Mouse (Mus musculus): ENCODE measurements around the gene Lifr. TPM values are rescaled to one million over a fixed set of nuclear protein-coding genes. Genes with fewer than 3 reads are reported as not detected.

The Lifr gene
- polyA plus RNA-seq (2011; ENCODE audit: insufficient read length, low read depth, missing spikeins) = 10.1 and 23.5 TPM in 2 replicates

- H3K4me3 ChIP-seq (ENCODE audit: insufficient read depth, low read length) = no peak within 1 kb of the TSS
- H3K4me1 ChIP-seq (ENCODE audit: control insufficient read depth, insufficient read depth, low read length) = peaks cover 8% of the 10 kb centered on the region
- TF ChIP-seq CTCF (IDR thresholded peaks at IDR 0.05; ENCODE audit: borderline replicate concordance, insufficient read depth, low read length) (no peak), POLR2A (IDR thresholded peaks at IDR 0.05; ENCODE audit: low read depth, low read length) (no peak)
- no peak within 1 kb of the TSS for H3K27ac ChIP-seq (ENCODE audit: insufficient read depth, low read length)
These were observed at the start of gene Lifr for GRCm38 (mm10) chr15:7090211-7090765. TSS of gene Lifr (plus strand) at chr15:7090614.

- no peak for TF ChIP-seq CTCF (IDR thresholded peaks at IDR 0.05; ENCODE audit: borderline replicate concordance, insufficient read depth, low read length)
- H3K4me1 ChIP-seq (ENCODE audit: control insufficient read depth, insufficient read depth, low read length) = no peaks in the 10 kb centered on the region
- no peak overlapping the region for H3K4me3 ChIP-seq (ENCODE audit: insufficient read depth, low read length)
- H3K27ac ChIP-seq (ENCODE audit: insufficient read depth, low read length) = no peak overlapping the region
These were observed 46.2 kb upstream of the Lifr start for GRCm38 (mm10) chr15:7044081-7044749.

- H3K4me3 ChIP-seq (ENCODE audit: insufficient read depth, low read length) = no peak overlapping the region
- no peak for TF ChIP-seq POLR2A (IDR thresholded peaks at IDR 0.05; ENCODE audit: low read depth, low read length)
- TF ChIP-seq CTCF (IDR thresholded peaks at IDR 0.05; ENCODE audit: borderline replicate concordance, insufficient read depth, low read length) = no peak
- H3K27ac ChIP-seq (ENCODE audit: insufficient read depth, low read length) = no peak overlapping the region
These were observed 45.4 kb upstream of the Lifr start for GRCm38 (mm10) chr15:7045056-7045455.

GRCm38 (mm10) chr15:7047931-7048330 is 42.5 kb upstream of the Lifr start:
- Histone ChIP-seq H3K4me3 (ENCODE audit: insufficient read depth, low read length) (no peak overlapping the region), H3K4me1 (ENCODE audit: control insufficient read depth, insufficient read depth, low read length) (no peaks in the 10 kb centered on the region), H3K27ac (ENCODE audit: insufficient read depth, low read length) (no peak overlapping the region)
- no peak for TF ChIP-seq POLR2A (IDR thresholded peaks at IDR 0.05; ENCODE audit: low read depth, low read length)
- TF ChIP-seq CTCF (IDR thresholded peaks at IDR 0.05; ENCODE audit: borderline replicate concordance, insufficient read depth, low read length) = no peak

More at GRCm38 (mm10) chr15:7045056-7045455, 45.4 kb upstream of the Lifr start:
- H3K4me1 ChIP-seq (ENCODE audit: control insufficient read depth, insufficient read depth, low read length) = no peaks in the 10 kb centered on the region

GRCm38 (mm10) chr15:7048916-7049315 is 41.5 kb upstream of the Lifr start:
- H3K4me1 ChIP-seq (ENCODE audit: control insufficient read depth, insufficient read depth, low read length) = no peaks in the 10 kb centered on the region
- no peak overlapping the region for H3K4me3 ChIP-seq (ENCODE audit: insufficient read depth, low read length)
- TF ChIP-seq POLR2A (IDR thresholded peaks at IDR 0.05; ENCODE audit: low read depth, low read length) = no peak
- TF ChIP-seq CTCF (IDR thresholded peaks at IDR 0.05; ENCODE audit: borderline replicate concordance, insufficient read depth, low read length) = no peak
- H3K27ac ChIP-seq (ENCODE audit: insufficient read depth, low read length) = no peak overlapping the region

DNA sequence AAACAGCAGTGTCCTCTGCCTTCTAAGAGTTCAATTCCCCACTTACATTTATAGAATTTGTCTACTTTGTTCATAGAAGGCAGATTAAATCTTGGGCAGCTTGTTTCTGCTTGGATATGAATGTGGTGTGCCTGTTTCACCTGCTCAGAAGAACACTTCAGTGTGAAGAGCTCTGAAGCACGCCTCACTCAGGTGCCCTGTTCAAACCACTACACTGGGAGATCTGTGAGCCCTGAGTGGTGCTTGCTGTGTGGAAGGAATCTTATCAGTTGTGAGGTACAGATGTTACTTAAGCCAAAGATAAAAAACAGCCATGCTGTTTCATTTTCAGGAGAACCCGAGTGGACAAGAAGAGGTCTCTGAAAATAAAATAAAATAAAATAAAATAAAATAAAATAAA is 38.7 kb upstream of the Lifr start:
- no peak overlapping the region for H3K27ac ChIP-seq (ENCODE audit: insufficient read depth, low read length)
- TF ChIP-seq CTCF (IDR thresholded peaks at IDR 0.05; ENCODE audit: borderline replicate concordance, insufficient read depth, low read length) (no peak), POLR2A (IDR thresholded peaks at IDR 0.05; ENCODE audit: low read depth, low read length) (no peak)
- no peak overlapping the region for H3K4me3 ChIP-seq (ENCODE audit: insufficient read depth, low read length)
- H3K4me1 ChIP-seq (ENCODE audit: control insufficient read depth, insufficient read depth, low read length) = no peaks in the 10 kb centered on the region

GRCm38 (mm10) chr15:7052117-7052516 is 38.3 kb upstream of the Lifr start:
- TF ChIP-seq CTCF (IDR thresholded peaks at IDR 0.05; ENCODE audit: borderline replicate concordance, insufficient read depth, low read length) (no peak), POLR2A (IDR thresholded peaks at IDR 0.05; ENCODE audit: low read depth, low read length) (no peak)
- Histone ChIP-seq H3K27ac (ENCODE audit: insufficient read depth, low read length) (no peak overlapping the region), H3K4me3 (ENCODE audit: insufficient read depth, low read length) (no peak overlapping the region), H3K4me1 (ENCODE audit: control insufficient read depth, insufficient read depth, low read length) (no peaks in the 10 kb centered on the region)

- no peak overlapping the region for H3K27ac ChIP-seq (ENCODE audit: insufficient read depth, low read length)
- H3K4me3 ChIP-seq (ENCODE audit: insufficient read depth, low read length) = no peak overlapping the region
- no peaks in the 10 kb centered on the region for H3K4me1 ChIP-seq (ENCODE audit: control insufficient read depth, insufficient read depth, low read length)
- TF ChIP-seq CTCF (IDR thresholded peaks at IDR 0.05; ENCODE audit: borderline replicate concordance, insufficient read depth, low read length) (no peak), POLR2A (IDR thresholded peaks at IDR 0.05; ENCODE audit: low read depth, low read length) (no peak)
These were observed 33.6 kb upstream of the Lifr start for GRCm38 (mm10) chr15:7056851-7057250.

DNA sequence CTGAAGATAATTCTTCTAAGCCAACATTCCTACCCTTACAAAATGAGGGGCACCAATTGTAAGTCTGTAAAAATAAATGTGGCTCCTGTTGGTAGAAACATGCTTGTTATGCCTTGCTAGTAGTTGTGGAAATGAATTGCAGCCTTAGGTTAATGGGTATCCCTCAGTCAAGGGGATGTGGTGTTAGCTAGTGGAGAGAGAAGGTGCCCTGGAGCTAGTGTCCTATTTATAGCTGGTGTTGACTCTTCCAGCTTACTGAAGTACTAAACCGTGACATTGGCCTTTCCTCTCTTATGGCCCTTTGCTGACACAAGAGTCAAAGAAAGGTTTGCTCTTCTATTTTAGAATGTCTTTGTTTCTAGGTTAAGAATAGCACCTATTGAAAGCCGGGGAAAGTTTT is 29.9 kb upstream of the Lifr start:
- Histone ChIP-seq H3K27ac (ENCODE audit: insufficient read depth, low read length) (no peak overlapping the region), H3K4me1 (ENCODE audit: control insufficient read depth, insufficient read depth, low read length) (no peaks in the 10 kb centered on the region), H3K4me3 (ENCODE audit: insufficient read depth, low read length) (no peak overlapping the region)
- TF ChIP-seq POLR2A (IDR thresholded peaks at IDR 0.05; ENCODE audit: low read depth, low read length) (no peak), CTCF (IDR thresholded peaks at IDR 0.05; ENCODE audit: borderline replicate concordance, insufficient read depth, low read length) (no peak)

DNA sequence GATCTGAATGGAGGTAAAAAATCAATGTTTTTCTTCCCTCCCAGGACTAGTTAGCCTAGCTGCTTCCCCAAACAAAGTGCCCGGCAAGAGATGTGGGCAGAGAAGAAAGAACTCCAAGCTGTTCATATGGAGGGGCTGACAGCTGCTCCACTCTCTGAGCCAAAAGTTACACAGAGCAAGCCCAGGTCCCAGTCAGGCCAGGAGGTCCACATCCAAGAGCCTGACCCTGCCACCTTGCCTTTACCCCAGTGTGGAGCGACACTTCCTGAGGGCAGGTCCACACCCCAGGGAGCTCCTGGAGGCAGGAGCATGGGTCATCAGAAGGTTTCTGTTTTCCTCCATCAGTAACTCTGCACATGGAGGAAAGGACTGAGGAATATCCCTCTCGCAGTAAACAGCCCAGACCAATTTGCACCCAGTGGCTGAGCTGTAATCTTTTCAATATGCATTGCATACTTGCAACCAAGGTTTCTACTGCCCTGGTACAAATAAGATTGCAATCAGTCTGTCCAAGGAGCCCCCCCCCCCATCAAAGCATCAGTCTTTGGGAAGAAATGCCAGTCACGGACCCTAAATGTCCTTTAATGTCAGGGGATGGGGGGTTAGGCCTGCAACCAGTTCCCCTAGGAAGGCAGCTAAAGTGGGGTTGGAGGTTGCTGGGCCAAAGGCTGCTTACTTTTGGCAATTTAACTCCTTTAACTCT is 28.3 kb upstream of the Lifr start:
- Histone ChIP-seq H3K4me3 (ENCODE audit: insufficient read depth, low read length) (no peak overlapping the region), H3K4me1 (ENCODE audit: control insufficient read depth, insufficient read depth, low read length) (no peaks in the 10 kb centered on the region), H3K27ac (ENCODE audit: insufficient read depth, low read length) (no peak overlapping the region)
- TF ChIP-seq POLR2A (IDR thresholded peaks at IDR 0.05; ENCODE audit: low read depth, low read length) (no peak), CTCF (IDR thresholded peaks at IDR 0.05; ENCODE audit: borderline replicate concordance, insufficient read depth, low read length) (no peak)

Data from embryonic fibroblast, embryonic 13.5 days (primary cell).